Mouse (Mus musculus) liver, adult 2 months (tissue): Measurements from ENCODE around the gene Gpat2. TPM values are rescaled to one million over a fixed set of nuclear protein-coding genes. Genes with fewer than 3 reads are reported as not detected.
A peak's percentile ranks its signal among the peaks of the same experiment; 100 is the strongest.

Experiments
- DNase-seq: peaks from one replicate; pipeline ENCODE4 v3.0.0-alpha.2; 2011; ENCODE audit warnings: low read depth, low spot score; ENCODE audit errors: extremely low read depth
- H3K27ac ChIP-seq: fragments of 200-500 bp; replicated peaks from 2 replicates; pipeline ENCODE4 v1.5.1; 2012; ENCODE audit warnings: low read depth, mild to moderate bottlenecking, control low read depth, inconsistent platforms, low read length; ENCODE audit not compliant: insufficient read depth
- H3K27me3 ChIP-seq: fragments of 200-500 bp; 2 replicates; pipeline ENCODE4 v1.6.1; 2012; ENCODE audit warnings: mild to moderate bottlenecking, moderate library complexity, low read length, inconsistent platforms; ENCODE audit not compliant: control insufficient read depth, insufficient read depth
- H3K36me3 ChIP-seq: fragments of 200-500 bp; 2 replicates; pipeline ENCODE4 v1.6.1; 2012; ENCODE audit warnings: low read length, inconsistent platforms; ENCODE audit not compliant: control insufficient read depth, insufficient read depth
- H3K4me1 ChIP-seq: fragments of 200-500 bp; 2 replicates; pipeline ENCODE4 v1.6.1; 2011; ENCODE audit warnings: low read length; ENCODE audit not compliant: control insufficient read depth, insufficient read depth
- H3K4me3 ChIP-seq: fragments of 200-500 bp; 2 replicates; pipeline ENCODE4 v1.5.1; 2011; ENCODE audit warnings: low read depth, mild to moderate bottlenecking, control low read depth, low read length, moderate library complexity; ENCODE audit not compliant: insufficient read depth
- H3K79me2 ChIP-seq: fragments of 200-500 bp; 2 replicates; pipeline ENCODE4 v1.6.1; 2012; ENCODE audit warnings: inconsistent platforms, mild to moderate bottlenecking, low read length, moderate library complexity; ENCODE audit not compliant: control insufficient read depth, insufficient read depth
- H3K9ac ChIP-seq: fragments of 200-500 bp; 2 replicates; pipeline ENCODE4 v1.6.1; 2012; ENCODE audit warnings: low read depth, mild to moderate bottlenecking, control low read depth, inconsistent platforms, low read length
- CTCF ChIP-seq: fragments of 200-500 bp; IDR thresholded peaks from 2 replicates; pipeline ENCODE4 v1.5.1; 2011; ENCODE audit warnings: low read depth, low read length, control low read depth
- POLR2A ChIP-seq: fragments of 200-500 bp; IDR thresholded peaks from 2 replicates; pipeline ENCODE4 v1.6.1; 2011; ENCODE audit warnings: low read length, control low read depth; ENCODE audit not compliant: insufficient read depth; ENCODE audit errors: extremely low read depth
- WGBS: fragments of 180-500 bp; shearing (Covaris S2); methylation state at CpG from one replicate; pipeline ENCODE4 v1.1.7; 2018; 5-methylcytosine and 5-hydroxymethylcytosine counted together
- polyA plus RNA-seq: library from polyadenylated mRNA; depleted of rRNA; stranded (reverse); fragments of >200 nt; gene quantifications from 2 replicates; pipeline ENCODE4 v1.2.3, GENCODE M21; 2012
- total RNA-seq: library from RNA; depleted of rRNA; stranded (reverse); fragments of >200 nt; gene quantifications from 2 replicates; pipeline ENCODE4 v1.2.3, GENCODE M21; 2014

Gene Gpat2
- total and polyA plus RNA-seq, 2 experiments, result 1.2 to 2.2 TPM

DNA sequence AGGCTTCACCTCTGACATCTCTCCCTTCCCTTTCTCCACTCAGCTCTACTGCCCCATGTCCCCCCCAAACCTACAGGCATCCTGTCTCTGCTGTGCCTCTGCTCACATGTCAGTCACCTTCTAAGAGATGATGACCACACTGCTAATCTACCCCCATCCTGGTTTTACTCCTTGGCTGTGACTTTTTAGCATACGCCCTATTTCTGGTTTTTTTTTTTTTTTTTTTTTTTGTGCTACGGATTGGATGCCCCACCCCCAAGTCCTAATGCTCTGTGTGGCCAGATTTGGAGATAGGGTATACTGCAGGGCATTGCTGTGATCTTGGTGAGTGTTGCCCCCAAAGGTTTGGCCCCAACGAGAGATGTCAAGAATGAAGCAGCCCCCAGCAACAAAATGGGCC, 47.3 kb downstream of the Gpat2 start:
- no peaks in the 10 kb centered on the region for H3K27me3 ChIP-seq
- no peak overlapping the region for H3K27ac ChIP-seq
- no peak for TF ChIP-seq CTCF
- no peak for TF ChIP-seq POLR2A
- 69% methylated on average over 3 of the region's 3 CpGs for WGBS
- H3K36me3 ChIP-seq, result no peaks in the 10 kb centered on the region
- H3K79me2 ChIP-seq, result no peaks in the 10 kb centered on the region
- H3K4me1 ChIP-seq, result no peaks in the 10 kb centered on the region
- DNase-seq, result no peak
- H3K4me3 ChIP-seq, result no peak overlapping the region
- H3K9ac ChIP-seq, result no peak overlapping the region

DNA sequence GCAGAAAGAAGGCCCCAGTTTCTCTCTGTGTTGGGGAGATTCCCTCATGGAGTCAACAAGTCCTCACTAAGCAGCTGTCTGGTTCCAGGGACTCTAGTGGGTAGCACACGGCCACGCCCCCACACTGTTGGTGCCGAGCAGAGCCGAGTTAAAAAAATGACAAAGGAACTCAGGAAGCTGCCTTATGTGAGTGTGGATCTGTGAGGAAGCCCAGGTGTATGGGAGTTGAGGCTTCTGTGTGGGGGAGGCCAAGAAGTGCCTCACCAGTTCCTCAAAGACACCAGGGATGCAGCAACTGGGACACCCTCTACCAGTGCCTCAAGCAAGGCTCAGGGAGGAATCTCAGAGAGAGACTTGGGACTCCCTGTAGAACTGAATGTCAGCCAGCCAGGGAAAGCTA, 54.2 kb downstream of the Gpat2 start:
- Histone ChIP-seq H3K79me2 (no peaks in the 10 kb centered on the region), H3K9ac (no peak overlapping the region), H3K27ac (no peak overlapping the region), H3K4me1 (no peaks in the 10 kb centered on the region), H3K36me3 (no peaks in the 10 kb centered on the region), H3K4me3 (no peak overlapping the region), H3K27me3 (peaks cover 21% of the 10 kb centered on the region; the same call in 1 of the 2 replicates)
- WGBS, result 74% methylated on average over 4 of the region's 4 CpGs
- DNase-seq, result no peak
- TF ChIP-seq POLR2A, result no peak

DNA sequence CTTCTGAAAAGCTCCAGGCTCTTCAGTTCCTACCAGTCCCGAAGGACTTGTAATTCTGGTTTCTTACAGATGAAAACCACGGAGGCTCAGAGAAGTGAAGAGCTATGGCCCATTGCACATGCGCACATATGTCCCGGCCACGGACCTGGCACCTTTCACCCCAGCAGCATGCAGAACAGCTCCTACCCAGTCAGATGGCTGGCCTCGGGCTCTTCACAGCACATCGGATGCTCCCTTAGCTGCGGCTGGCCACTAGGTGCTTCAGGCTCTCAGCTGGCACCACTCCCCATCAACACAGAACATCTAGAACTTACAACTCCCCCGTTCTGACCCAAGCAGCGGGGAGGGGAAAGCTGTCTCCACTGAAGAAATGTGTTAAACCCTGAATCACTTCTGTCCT, 54.8 kb downstream of the Gpat2 start:
- Histone ChIP-seq H3K4me3 (no peak overlapping the region), H3K4me1 (no peaks in the 10 kb centered on the region), H3K79me2 (no peaks in the 10 kb centered on the region), H3K27ac (no peak overlapping the region), H3K9ac (no peak overlapping the region), H3K36me3 (no peaks in the 10 kb centered on the region), H3K27me3 (peaks cover 21% of the 10 kb centered on the region; the same call in 1 of the 2 replicates)
- 70% methylated on average over 10 of the region's 10 CpGs for WGBS
- no peak for DNase-seq
- no peak for TF ChIP-seq CTCF
- TF ChIP-seq POLR2A, result no peak

DNA sequence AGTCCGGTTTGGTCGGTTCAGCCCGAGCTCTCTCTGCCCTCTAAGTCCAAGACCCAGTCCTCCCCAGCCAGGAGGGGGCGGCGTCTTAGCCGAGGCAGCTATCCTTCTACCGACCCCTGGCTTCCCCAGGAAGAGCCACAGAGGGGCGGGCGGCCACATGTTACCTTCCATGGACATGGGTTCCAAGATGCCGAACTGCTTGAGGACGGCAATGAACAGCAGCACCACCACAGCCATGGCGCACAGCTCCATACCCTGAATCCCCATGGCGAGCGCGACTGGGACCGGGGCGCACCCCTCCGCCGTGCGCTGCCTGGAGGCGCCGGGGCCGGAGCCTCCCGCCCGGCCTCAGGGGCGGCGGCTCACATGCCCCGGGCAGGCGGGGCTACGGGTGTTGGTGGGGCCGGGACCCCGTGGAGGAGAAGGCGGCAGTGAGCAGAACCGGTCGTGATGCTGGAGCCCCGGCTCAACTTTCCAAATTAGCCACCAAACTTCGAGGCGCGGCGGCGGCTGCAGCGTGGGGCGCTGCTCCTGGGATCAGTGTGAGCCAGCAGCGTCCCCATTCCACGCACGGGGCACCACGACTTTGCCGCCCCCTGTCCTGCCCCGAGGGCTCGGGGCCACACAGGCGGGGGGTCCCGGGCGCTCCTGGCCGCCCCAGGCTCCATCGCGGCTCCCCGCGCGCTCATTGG, 57.0 kb downstream of the Gpat2 start:
- TF ChIP-seq CTCF (no peak), POLR2A (no peak)
- H3K4me3 ChIP-seq, result peak overlapping the region; percentile 43
- no peaks in the 10 kb centered on the region for H3K36me3 ChIP-seq
- H3K9ac ChIP-seq, result peak overlapping the region; percentile 23
- H3K4me1 ChIP-seq, result no peaks in the 10 kb centered on the region
- H3K27me3 ChIP-seq, result peaks cover 21% of the 10 kb centered on the region; the same call in 1 of the 2 replicates
- H3K27ac ChIP-seq, result no peak overlapping the region
- DNase-seq, result no peak
- H3K79me2 ChIP-seq, result no peaks in the 10 kb centered on the region
- 2% methylated on average over 59 of the region's 59 CpGs for WGBS

DNA sequence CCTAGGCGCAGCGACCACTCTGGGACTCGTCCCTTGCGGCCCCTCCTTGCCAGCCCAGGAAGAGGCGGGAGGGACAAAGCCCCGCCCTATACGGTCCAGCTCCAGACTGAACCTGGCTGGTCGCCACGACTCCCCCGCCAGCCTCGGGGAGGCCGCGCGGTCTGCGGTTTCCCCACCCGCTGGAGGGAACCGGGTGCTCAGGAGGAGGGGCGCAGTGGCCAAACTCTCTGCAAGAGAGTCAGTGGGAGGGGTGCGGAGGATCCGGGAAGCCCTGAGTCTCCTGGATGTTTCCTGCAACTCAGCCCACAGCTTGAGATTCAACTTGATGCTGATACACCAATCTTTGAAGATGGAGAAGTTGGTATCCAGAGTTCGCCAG, 57.5 kb downstream of the Gpat2 start:
- no peaks in the 10 kb centered on the region for H3K36me3 ChIP-seq
- no peak overlapping the region for H3K9ac ChIP-seq
- H3K27me3 ChIP-seq, result peaks cover 21% of the 10 kb centered on the region; the same call in 1 of the 2 replicates
- DNase-seq, result peak; percentile 9
- peak overlapping the region; percentile 30; the same call in 1 of the 2 replicates for H3K27ac ChIP-seq
- peak overlapping the region; percentile 43; the same call in 1 of the 2 replicates for H3K4me3 ChIP-seq
- WGBS, result 3% methylated on average over 21 of the region's 21 CpGs
- no peaks in the 10 kb centered on the region for H3K79me2 ChIP-seq
- H3K4me1 ChIP-seq, result no peaks in the 10 kb centered on the region
- TF ChIP-seq CTCF, result no peak
- no peak for TF ChIP-seq POLR2A

DNA sequence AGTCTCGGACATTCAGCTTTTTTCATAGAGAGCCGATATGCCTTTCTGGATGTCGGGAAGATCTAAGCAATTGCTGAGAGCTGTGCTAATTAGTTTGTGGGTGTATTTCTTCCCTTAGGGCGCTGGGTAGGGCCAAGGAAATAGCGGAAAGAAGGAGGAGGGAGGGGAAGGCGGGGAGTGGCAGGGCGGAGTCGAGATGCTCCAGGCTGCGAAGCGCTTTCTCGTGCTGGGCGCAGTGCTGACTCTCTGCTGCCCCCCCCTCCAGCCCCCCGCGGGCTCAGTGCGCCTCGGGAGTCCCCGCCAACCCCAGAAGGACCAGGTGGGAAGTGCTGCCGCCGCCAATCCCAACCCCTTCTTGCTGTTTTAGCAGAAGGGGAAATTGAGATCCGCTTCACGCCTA, 58.0 kb downstream of the Gpat2 start:
- no peaks in the 10 kb centered on the region for H3K4me1 ChIP-seq
- H3K27me3 ChIP-seq, result peaks cover 21% of the 10 kb centered on the region; the same call in 1 of the 2 replicates
- H3K4me3 ChIP-seq, result peak overlapping the region; percentile 12; the same call in 1 of the 2 replicates
- no peaks in the 10 kb centered on the region for H3K36me3 ChIP-seq
- DNase-seq, result no peak
- TF ChIP-seq CTCF (no peak), POLR2A (no peak)
- no peak overlapping the region for H3K27ac ChIP-seq
- no peak overlapping the region for H3K9ac ChIP-seq
- WGBS, result 7% methylated on average over 21 of the region's 21 CpGs
- no peaks in the 10 kb centered on the region for H3K79me2 ChIP-seq
